Mouse (Mus musculus): ENCODE measurements around the gene Lrrc9. TPM values are rescaled to one million over a fixed set of nuclear protein-coding genes. Genes with fewer than 3 reads are reported as not detected.

The Lrrc9 gene
- total RNA-seq (2021): under 1 TPM; 0.08 to 0.47 TPM
- long read RNA-seq, experiment 1: 0 reads
- long read RNA-seq, experiment 2: 0 reads

GRCm38 (mm10) chr12:72441839-72442576 is at the start of gene Lrrc9:
Gene Lrrc9 (plus strand): TSS chr12:72441866.
- DNase-seq: peak; percentile 67 to 85

- no peak for DNase-seq
These were observed 48.4 kb upstream of the Lrrc9 start for GRCm38 (mm10) chr12:72393046-72393805.

GRCm38 (mm10) chr12:72405031-72405430 is 36.6 kb upstream of the Lrrc9 start:
- DNase-seq: no peak

- DNase-seq: peak in 1 of 2 experiments; percentile 7
These were observed 34.5 kb upstream of the Lrrc9 start for GRCm38 (mm10) chr12:72407146-72407545.

GRCm38 (mm10) chr12:72407721-72408110 is 34.0 kb upstream of the Lrrc9 start:
- no peak for DNase-seq

GRCm38 (mm10) chr12:72408111-72408891 is 33.4 kb upstream of the Lrrc9 start:
- peak; percentile 70 to 71 for DNase-seq

GRCm38 (mm10) chr12:72408954-72409353 is 32.7 kb upstream of the Lrrc9 start, which contains the start of gene Rtn1:
Gene Rtn1 (minus strand): TSS chr12:72409054.
- DNase-seq: no peak

GRCm38 (mm10) chr12:72417762-72418161 is 23.9 kb upstream of the Lrrc9 start:
- DNase-seq: peak in 1 of 2 experiments; percentile 16

- no peak for DNase-seq
These were observed 19.0 kb upstream of the Lrrc9 start for GRCm38 (mm10) chr12:72422681-72423080.

- DNase-seq: peak; percentile 55 to 78
These were observed 13.9 kb upstream of the Lrrc9 start for GRCm38 (mm10) chr12:72427722-72428126.

GRCm38 (mm10) chr12:72432209-72432608 is 9.5 kb upstream of the Lrrc9 start:
- no peak for DNase-seq

- peak in 1 of 2 experiments; percentile 38 for DNase-seq
These were observed 8.3 kb upstream of the Lrrc9 start for GRCm38 (mm10) chr12:72433241-72433865.

- no peak for DNase-seq
These were observed 3.9 kb upstream of the Lrrc9 start for GRCm38 (mm10) chr12:72437676-72438341.

- peak; percentile 31 to 60 for DNase-seq
These were observed 2.6 kb upstream of the Lrrc9 start for GRCm38 (mm10) chr12:72438961-72439480.

GRCm38 (mm10) chr12:72453941-72454340 is 12.3 kb downstream of the Lrrc9 start:
- DNase-seq: no peak

GRCm38 (mm10) chr12:72461191-72461893 is 19.7 kb downstream of the Lrrc9 start:
- DNase-seq: peak; percentile 10 to 27

GRCm38 (mm10) chr12:72461894-72462530 is 20.3 kb downstream of the Lrrc9 start:
- DNase-seq: peak; percentile 49 to 83

- no peak for DNase-seq
These were observed 24.3 kb downstream of the Lrrc9 start for GRCm38 (mm10) chr12:72465826-72466501.

- DNase-seq: no peak
These were observed 25.6 kb downstream of the Lrrc9 start for GRCm38 (mm10) chr12:72467269-72467668.
